Mouse (Mus musculus) embryonic fibroblast, embryonic 13.5 days (primary cell): Measurements from ENCODE around the gene Rapgef2.

Experiments
- CTCF ChIP-seq: IDR thresholded peaks from 2 replicates; pipeline ENCODE4 v1.5.1; 2011; ENCODE audit warnings: mild to moderate bottlenecking, control low read depth, low read length, moderate library complexity, borderline replicate concordance; ENCODE audit not compliant: insufficient read depth
- POLR2A ChIP-seq: IDR thresholded peaks from 2 replicates; pipeline ENCODE4 v1.6.1; 2011; ENCODE audit warnings: low read depth, mild to moderate bottlenecking, control low read depth, low read length, moderate library complexity

GRCm38 (mm10) chr3:79195280-79195679 lies 91.0 kb downstream of the Rapgef2 start:
- TF ChIP-seq CTCF (no peak), POLR2A (no peak)
